Mouse (Mus musculus): ENCODE results near the gene Pparg.

DNA sequence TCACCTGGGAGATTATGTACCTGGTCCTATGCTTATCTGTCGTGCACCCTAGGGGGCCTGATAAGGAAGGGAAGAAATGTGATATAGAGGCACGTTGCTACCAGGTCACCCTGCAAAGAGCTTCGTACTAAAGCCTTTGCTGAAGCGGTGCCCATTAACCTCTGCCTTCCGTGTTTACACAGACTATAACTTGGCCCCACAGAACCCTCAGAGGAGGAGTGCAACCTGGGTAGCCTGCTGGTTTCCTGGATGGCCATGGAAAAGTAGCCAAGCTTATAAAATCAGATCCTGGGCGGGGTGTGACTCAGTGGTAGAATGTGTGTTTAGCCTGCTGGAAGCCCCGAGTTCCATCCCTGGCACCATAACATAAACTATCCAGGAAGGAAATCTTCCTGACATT is 46.8 kb upstream of the Pparg start:
- TF ChIP-seq CTCF (IDR thresholded peaks at IDR 0.05; ENCODE audit: insufficient read depth, low read depth, low read length) (no peak), POLR2A (IDR thresholded peaks at IDR 0.05; ENCODE audit: insufficient read depth, low read depth, low read length) (no peak)
